Mouse (Mus musculus) central nervous system, embryonic 18 days (tissue): ENCODE results near the gene Gm7356. TPM values are rescaled to one million over a fixed set of nuclear protein-coding genes. Genes with fewer than 3 reads are reported as not detected.

ENCODE experiments used
- polyA plus RNA-seq: library from polyadenylated mRNA; depleted of rRNA; stranded (reverse); fragments of >200 nt; gene quantifications from 2 replicates; pipeline ENCODE4 v1.2.3, GENCODE M21; 2012; rRNA removed

Gene Gm7356
- not detected in 2 replicates for polyA plus RNA-seq

DNA sequence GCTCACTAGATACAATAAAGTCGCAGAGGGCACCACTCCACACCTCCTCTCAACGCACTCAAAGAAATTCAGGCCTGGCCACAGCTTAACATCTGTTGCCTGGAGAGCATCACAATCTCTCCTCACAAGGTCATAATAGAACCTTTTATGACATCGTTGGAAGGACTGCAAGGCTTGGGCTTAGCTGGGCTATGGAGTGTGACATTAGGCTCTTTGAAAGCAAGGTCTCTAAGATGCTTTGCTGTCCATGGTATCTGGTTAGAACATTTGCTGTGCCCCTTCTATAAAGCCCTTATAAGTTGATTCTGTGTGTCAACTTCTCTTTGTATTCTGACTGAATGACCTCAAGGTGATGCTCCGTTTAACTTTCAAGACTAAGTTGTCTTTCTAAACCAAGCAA is at the start of gene Gm7356:
Gene Gm7356 (minus strand): TSS at position 101 of the 400 bp plus-strand sequence.

Other genes with a start within 250 kb of the Gm7356 start
- 112 TPM in 2 replicates for gene Afdn, start 243.2 kb downstream of the Gm7356 start, polyA plus RNA-seq
- 15.9 and 18.4 TPM in 2 replicates for gene Tcte2, start 241.9 kb downstream of the Gm7356 start, polyA plus RNA-seq
- gene Gm7168, start 55.3 kb downstream of the Gm7356 start, polyA plus RNA-seq: 0.03 TPM in 1 of 2 replicates, not detected in the other
- gene Gm7358, start 55.8 kb upstream of the Gm7356 start, polyA plus RNA-seq: not detected in 2 replicates
- gene Dact2, start 200.6 kb upstream of the Gm7356 start, polyA plus RNA-seq: 4.4 and 4.7 TPM in 2 replicates